Mouse (Mus musculus) gonadal fat pad, adult 2 months (tissue): ENCODE measurements around the gene Cd274. TPM values are rescaled to one million over a fixed set of nuclear protein-coding genes. Genes with fewer than 3 reads are reported as not detected.

Experiments used
- DNase-seq: peaks from one replicate; pipeline ENCODE4 v3.0.0-alpha.2; 2012; ENCODE audit warnings: low read depth
- polyA plus RNA-seq: library from polyadenylated mRNA; depleted of rRNA; stranded (reverse); fragments of >200 nt; gene quantifications from 2 replicates; pipeline ENCODE4 v1.2.3, GENCODE M21; 2012; rRNA removed

Cd274 gene
- polyA plus RNA-seq, 1 experiment = 7.4 TPM

- DNase-seq = no peak
These were observed 63.7 kb downstream of the Cd274 start for GRCm38 (mm10) chr19:29430953-29431352.

GRCm38 (mm10) chr19:29436793-29437479 is 69.7 kb downstream of the Cd274 start:
- DNase-seq = no peak

Other genes starting within 250 kb of the Cd274 start
- gene Jak2, start 115.6 kb upstream of the Cd274 start, polyA plus RNA-seq = 11.7 and 13.4 TPM in 2 replicates
- gene Insl6, start 42.1 kb upstream of the Cd274 start, polyA plus RNA-seq = 22.0 and 26.9 TPM in 2 replicates
- not detected in 2 replicates for gene Rln1, start 32.8 kb upstream of the Cd274 start, polyA plus RNA-seq
- gene Plgrkt, start 65 bp upstream of the Cd274 start, polyA plus RNA-seq = 42.7 and 54.3 TPM in 2 replicates
- gene Pdcd1lg2, start 43.5 kb downstream of the Cd274 start, polyA plus RNA-seq = 0.11 TPM in 1 of 2 replicates, not detected in the other
- 16.9 and 17.6 TPM in 2 replicates for gene Ric1, start 154.8 kb downstream of the Cd274 start, polyA plus RNA-seq